Mouse (Mus musculus) olfactory bulb, adult 2 months (tissue): ENCODE measurements around the gene Map7. TPM values are rescaled to one million over a fixed set of nuclear protein-coding genes. Genes with fewer than 3 reads are reported as not detected.

Source experiments
- H3K27ac ChIP-seq: fragments of 200-500 bp; 2 replicates; pipeline ENCODE4 v1.5.1; 2012; ENCODE audit warnings: low read depth, low read length; ENCODE audit not compliant: insufficient read depth
- H3K4me1 ChIP-seq: fragments of 200-500 bp; 2 replicates; pipeline ENCODE4 v1.6.1; 2012; ENCODE audit warnings: low read length; ENCODE audit not compliant: control insufficient read depth, insufficient read depth
- H3K4me3 ChIP-seq: fragments of 200-500 bp; 2 replicates; pipeline ENCODE4 v1.5.1; 2012; ENCODE audit warnings: mild to moderate bottlenecking, low read depth, low read length, moderate library complexity; ENCODE audit not compliant: insufficient read depth
- CTCF ChIP-seq: fragments of 200-500 bp; IDR thresholded peaks from 2 replicates; pipeline ENCODE4 v1.5.1; 2012; ENCODE audit warnings: low read depth, mild to moderate bottlenecking, low read length, moderate library complexity; ENCODE audit not compliant: insufficient read depth
- POLR2A ChIP-seq: fragments of 200-500 bp; IDR thresholded peaks from 2 replicates; pipeline ENCODE4 v1.6.1; 2012; ENCODE audit warnings: mild to moderate bottlenecking, low read depth, low read length, moderate library complexity; ENCODE audit not compliant: insufficient read depth
- WGBS: fragments of 180-500 bp; shearing (Covaris S2); methylation state at CpG from one replicate; pipeline ENCODE4 v1.1.7; 2018; 5-methylcytosine and 5-hydroxymethylcytosine counted together
- polyA plus RNA-seq: library from polyadenylated mRNA; stranded (reverse); fragments of >200 nt; gene quantifications from 2 replicates; pipeline ENCODE4 v1.2.4, GENCODE M21; 2012; ENCODE audit warnings: low replicate concordance; ENCODE audit not compliant: missing spikeins, insufficient read depth, insufficient read length

Map7 gene
- polyA plus RNA-seq, 1 experiment: not detected

GRCm38 (mm10) chr10:20234466-20234865 is 86.2 kb downstream of the Map7 start:
- H3K27ac ChIP-seq: no peak overlapping the region
- no peak for TF ChIP-seq POLR2A
- TF ChIP-seq CTCF: no peak
- WGBS: 79% methylated on average over 4 of the region's 4 CpGs
- H3K4me3 ChIP-seq: no peak overlapping the region
- no peaks in the 10 kb centered on the region for H3K4me1 ChIP-seq

GRCm38 (mm10) chr10:20235656-20236055 is 87.4 kb downstream of the Map7 start:
- 97% methylated on average over 3 of the region's 3 CpGs for WGBS

GRCm38 (mm10) chr10:20236241-20236640 is 88.0 kb downstream of the Map7 start:
- no peak overlapping the region for H3K27ac ChIP-seq
- H3K4me1 ChIP-seq: no peaks in the 10 kb centered on the region
- H3K4me3 ChIP-seq: no peak overlapping the region
- 93% methylated on average over 6 of the region's 6 CpGs for WGBS
- TF ChIP-seq POLR2A (no peak), CTCF (no peak)

More at GRCm38 (mm10) chr10:20235656-20236055, 87.4 kb downstream of the Map7 start:
- TF ChIP-seq POLR2A (no peak), CTCF (no peak)
- Histone ChIP-seq H3K4me1 (no peaks in the 10 kb centered on the region), H3K4me3 (no peak overlapping the region), H3K27ac (no peak overlapping the region)

- TF ChIP-seq POLR2A (no peak), CTCF (no peak)
- Histone ChIP-seq H3K4me1 (no peaks in the 10 kb centered on the region), H3K27ac (no peak overlapping the region), H3K4me3 (no peak overlapping the region)
- WGBS: 88% methylated on average over 5 of the region's 5 CpGs
Observed at GRCm38 (mm10) chr10:20238281-20238680, 90.0 kb downstream of the Map7 start.

- Histone ChIP-seq H3K4me3 (no peak overlapping the region), H3K27ac (no peak overlapping the region), H3K4me1 (no peaks in the 10 kb centered on the region)
- 81% methylated on average over 6 of the region's 6 CpGs for WGBS
- TF ChIP-seq CTCF (no peak), POLR2A (no peak)
Observed at GRCm38 (mm10) chr10:20240858-20241257, 92.6 kb downstream of the Map7 start.

- Histone ChIP-seq H3K4me1 (no peaks in the 10 kb centered on the region), H3K27ac (no peak overlapping the region), H3K4me3 (no peak overlapping the region)
- WGBS: 95% methylated on average over 7 of the region's 7 CpGs
- TF ChIP-seq CTCF (no peak), POLR2A (no peak)
Observed at GRCm38 (mm10) chr10:20243321-20243720, 95.0 kb downstream of the Map7 start.

GRCm38 (mm10) chr10:20245082-20245481 is 96.8 kb downstream of the Map7 start:
- Histone ChIP-seq H3K4me3 (no peak overlapping the region), H3K4me1 (no peaks in the 10 kb centered on the region), H3K27ac (no peak overlapping the region)
- TF ChIP-seq CTCF: no peak
- TF ChIP-seq POLR2A: no peak
- 90% methylated on average over 11 of the region's 11 CpGs for WGBS

- TF ChIP-seq CTCF (no peak), POLR2A (no peak)
Observed at GRCm38 (mm10) chr10:20249091-20249490, 100.8 kb downstream of the Map7 start.

GRCm38 (mm10) chr10:20255579-20255978 is 107.3 kb downstream of the Map7 start:
- Histone ChIP-seq H3K4me3 (no peak overlapping the region), H3K27ac (no peak overlapping the region), H3K4me1 (no peaks in the 10 kb centered on the region)
- TF ChIP-seq POLR2A: no peak
- no peak for TF ChIP-seq CTCF
- 83% methylated on average over 8 of the region's 8 CpGs for WGBS

More at GRCm38 (mm10) chr10:20249091-20249490, 100.8 kb downstream of the Map7 start:
- H3K4me3 ChIP-seq: no peak overlapping the region
- 96% methylated on average over 10 of the region's 10 CpGs for WGBS
- H3K27ac ChIP-seq: no peak overlapping the region
- no peaks in the 10 kb centered on the region for H3K4me1 ChIP-seq
